Mouse (Mus musculus) cerebellum, adult 11 months (tissue): Measurements from ENCODE around the gene Efna5.

Experiments used
- DNase-seq: peaks from one replicate; pipeline ENCODE4 v3.0.0; 2022

Efna5 gene

GRCm38 (mm10) chr17:62592436-62593074 is 288.6 kb downstream of the Efna5 start:
- DNase-seq, result no peak

- DNase-seq, result no peak
Observed at GRCm38 (mm10) chr17:62591581-62592435, 289.3 kb downstream of the Efna5 start.

- no peak for DNase-seq
Observed at GRCm38 (mm10) chr17:62590685-62591460, 290.2 kb downstream of the Efna5 start.

GRCm38 (mm10) chr17:62580127-62580526 is 301.0 kb downstream of the Efna5 start:
- no peak for DNase-seq

GRCm38 (mm10) chr17:62579618-62580017 is 301.5 kb downstream of the Efna5 start:
- no peak for DNase-seq

GRCm38 (mm10) chr17:62574499-62575265 is 306.4 kb downstream of the Efna5 start:
- no peak for DNase-seq

- no peak for DNase-seq
Observed at GRCm38 (mm10) chr17:62570101-62570500, 311.0 kb downstream of the Efna5 start.

- no peak for DNase-seq
Observed at GRCm38 (mm10) chr17:62568019-62568418, 313.1 kb downstream of the Efna5 start.

- DNase-seq, result no peak
Observed at GRCm38 (mm10) chr17:62565632-62566031, 315.5 kb downstream of the Efna5 start.

- no peak for DNase-seq
Observed at GRCm38 (mm10) chr17:62562439-62562838, 318.7 kb downstream of the Efna5 start.

GRCm38 (mm10) chr17:62557215-62557614 is 323.9 kb downstream of the Efna5 start:
- DNase-seq, result no peak
